Comparison of ENCODE assay signal across 9 mouse cellular contexts in genomic region chr9:71317096-71317920, GRCm38 (mm10).
DNase-seq lines count a peak whose midpoint lies in the region; ATAC-seq lines count a peak whose summit lies in the region.
"Had no signal": no experiment of that assay in that cellular context is flagged by ENCODE, and none has a peak within 500 bp of the region (broad histone marks: within the 10 kb centered on the region; RNA-seq: fewer than 3 reads in every experiment).

No protein-coding gene starts in this region.

- no peaks in the 10 kb centered on the region for H3K36me3 ChIP-seq in kidney, embryonic 15.5 days
- no peaks in the 10 kb centered on the region for H3K36me3 ChIP-seq in stomach, embryonic 15.5 days

- H3K4me1 ChIP-seq in kidney, embryonic 15.5 days, result peaks cover 35% of the 10 kb centered on the region
- peaks cover 7% of the 10 kb centered on the region; the same call in 1 of the 2 replicates for H3K4me1 ChIP-seq in stomach, embryonic 15.5 days
- H3K4me1 ChIP-seq: forebrain, embryonic 13.5 days had no signal

- H3K9me3 ChIP-seq in kidney, embryonic 15.5 days (replicated peaks), result no peaks in the 10 kb centered on the region
- H3K9me3 ChIP-seq in stomach, embryonic 15.5 days, result no peaks in the 10 kb centered on the region
- H3K9me3 ChIP-seq: forebrain, embryonic 13.5 days had no signal

- peak; percentile 10 for DNase-seq in ovary, adult 18-20 months (ENCODE audit: low spot score)
- no peak for DNase-seq in ovary, postnatal 10 days (ENCODE audit: low spot score)
- DNase-seq in heart, adult 8-10 months (ENCODE audit: low spot score), result peak; percentile 92
- no peak for DNase-seq in embryo, embryonic 10 days (ENCODE audit: low spot score)
- DNase-seq in spleen, postnatal 10 days (ENCODE audit: low spot score in 2 of 2), result no peak

- H3K27me3 ChIP-seq in kidney, embryonic 15.5 days, result 0 out of 2 replicates have a peak, but pooled peaks cover 2% of the 10 kb centered on the region
- no peaks in the 10 kb centered on the region for H3K27me3 ChIP-seq in stomach, embryonic 15.5 days (replicated peaks)
- H3K27me3 ChIP-seq: forebrain, embryonic 13.5 days had no signal

- WGBS in kidney, embryonic 15.5 days, result 46% methylated on average over 11 of the region's 11 CpGs
- 47% methylated on average over 11 of the region's 11 CpGs for WGBS in stomach, embryonic 15.5 days

- ATAC-seq in kidney, embryonic 15.5 days (replicated peaks; ENCODE audit: low FRiP score), result peak; percentile 40
- peak; percentile 28; the same call in 1 of the 2 replicates for ATAC-seq in stomach, embryonic 15.5 days (ENCODE audit: insufficient read depth, low FRiP score, low read depth)
- no peak for ATAC-seq in granulocyte monocyte progenitor cell, adult 5-6 weeks (replicated peaks; ENCODE audit: poor library complexity, severe bottlenecking)
- ATAC-seq: forebrain, embryonic 13.5 days had no signal

- no peak overlapping the region for H3K4me3 ChIP-seq in kidney, embryonic 15.5 days (replicated peaks)
- no peak overlapping the region for H3K4me3 ChIP-seq in stomach, embryonic 15.5 days (replicated peaks)
- H3K4me3 ChIP-seq: forebrain, embryonic 13.5 days had no signal

- H3K4me2 ChIP-seq in kidney, embryonic 15.5 days, result no peak overlapping the region
- no peak overlapping the region for H3K4me2 ChIP-seq in stomach, embryonic 15.5 days
- H3K4me2 ChIP-seq: forebrain, embryonic 13.5 days had no signal

- H3K9ac ChIP-seq in kidney, embryonic 15.5 days, result no peak overlapping the region
- no peak overlapping the region for H3K9ac ChIP-seq in stomach, embryonic 15.5 days
- H3K9ac ChIP-seq: forebrain, embryonic 13.5 days had no signal

- peak overlapping the region; percentile 65 for H3K27ac ChIP-seq in kidney, embryonic 15.5 days
- peak overlapping the region; percentile 62 for H3K27ac ChIP-seq in stomach, embryonic 15.5 days
- H3K27ac ChIP-seq: forebrain, embryonic 13.5 days had no signal

Comparison
In these comparisons a context has a peak if more than half of its experiments do, and no peak if none do; other contexts are left out.
1. DNase-seq: peak in ovary, adult 18-20 months (single experiment) and heart, adult 8-10 months (single experiment); none in ovary, postnatal 10 days (single experiment), embryo, embryonic 10 days (single experiment) and spleen, postnatal 10 days (0 of 2).